Mouse (Mus musculus): ENCODE data around the gene Catsper2.

- no peak for TF ChIP-seq CTCF (conservative IDR thresholded peaks at IDR 0.05; ENCODE audit: low read length)
- TF ChIP-seq NANOG (IDR thresholded peaks at IDR 0.05; ENCODE audit: borderline replicate concordance, low read length), result no peak
These were observed 9.6 kb upstream of the Catsper2 start for GRCm38 (mm10) chr2:121423166-121423565.

All from E14TG2a.4 (cell line).